Mouse (Mus musculus): ENCODE results near the gene Spta1. TPM values are rescaled to one million over a fixed set of nuclear protein-coding genes. Genes with fewer than 3 reads are reported as not detected.

Gene Spta1
- polyA plus RNA-seq, 1 experiment, result 0.91 TPM

GRCm38 (mm10) chr1:174155333-174155732 lies 17.2 kb upstream of the Spta1 start, which contains the start of gene Olfr420:
Gene Olfr420 (plus strand): TSS chr1:174155633.
- no peaks in the 10 kb centered on the region for H3K9me3 ChIP-seq (replicated peaks; ENCODE audit: control insufficient read depth, insufficient read depth, low read length, poor library complexity, severe bottlenecking)
- H3K27me3 ChIP-seq (ENCODE audit: control insufficient read depth, insufficient read depth, low read length, poor library complexity, severe bottlenecking), result no peaks in the 10 kb centered on the region
- TF ChIP-seq CTCF (IDR thresholded peaks at IDR 0.05; ENCODE audit: low read depth, low read length) (no peak), EP300 (IDR thresholded peaks at IDR 0.05; ENCODE audit: insufficient read depth, low read depth, low read length) (no peak), POLR2A (IDR thresholded peaks at IDR 0.05; ENCODE audit: insufficient read depth, low read length) (no peak)
- H3K27ac ChIP-seq (ENCODE audit: insufficient read depth, low read length), result no peak within 1 kb of the TSS
- no peaks in the 10 kb centered on the region for H3K4me1 ChIP-seq (ENCODE audit: control insufficient read depth, insufficient read depth, low read length)
- no peak within 1 kb of the TSS for H3K9ac ChIP-seq (ENCODE audit: low read depth, poor library complexity, severe bottlenecking)
- H3K4me3 ChIP-seq (ENCODE audit: low read depth, low read length), result no peak within 1 kb of the TSS
- no peaks in the 10 kb centered on the region for H3K36me3 ChIP-seq (ENCODE audit: control insufficient read depth, insufficient read depth, low read length, poor library complexity, severe bottlenecking)

GRCm38 (mm10) chr1:174157622-174158021 lies 15.0 kb upstream of the Spta1 start:
- TF ChIP-seq CTCF (IDR thresholded peaks at IDR 0.05; ENCODE audit: low read depth, low read length) (no peak), POLR2A (IDR thresholded peaks at IDR 0.05; ENCODE audit: insufficient read depth, low read length) (no peak), EP300 (IDR thresholded peaks at IDR 0.05; ENCODE audit: insufficient read depth, low read depth, low read length) (no peak)
- no peaks in the 10 kb centered on the region for H3K4me1 ChIP-seq (ENCODE audit: control insufficient read depth, insufficient read depth, low read length)
- no peaks in the 10 kb centered on the region for H3K27me3 ChIP-seq (ENCODE audit: control insufficient read depth, insufficient read depth, low read length, poor library complexity, severe bottlenecking)
- H3K9ac ChIP-seq (ENCODE audit: low read depth, poor library complexity, severe bottlenecking), result no peak overlapping the region
- H3K36me3 ChIP-seq (ENCODE audit: control insufficient read depth, insufficient read depth, low read length, poor library complexity, severe bottlenecking), result no peaks in the 10 kb centered on the region
- no peak overlapping the region for H3K27ac ChIP-seq (ENCODE audit: insufficient read depth, low read length)
- H3K4me3 ChIP-seq (ENCODE audit: low read depth, low read length), result no peak overlapping the region
- no peaks in the 10 kb centered on the region for H3K9me3 ChIP-seq (replicated peaks; ENCODE audit: control insufficient read depth, insufficient read depth, low read length, poor library complexity, severe bottlenecking)

GRCm38 (mm10) chr1:174158512-174158911 lies 14.1 kb upstream of the Spta1 start:
- no peak overlapping the region for H3K9ac ChIP-seq (ENCODE audit: low read depth, poor library complexity, severe bottlenecking)
- no peak for TF ChIP-seq CTCF (IDR thresholded peaks at IDR 0.05; ENCODE audit: low read depth, low read length)
- TF ChIP-seq POLR2A (IDR thresholded peaks at IDR 0.05; ENCODE audit: insufficient read depth, low read length), result no peak
- TF ChIP-seq EP300 (IDR thresholded peaks at IDR 0.05; ENCODE audit: insufficient read depth, low read depth, low read length), result no peak
- no peaks in the 10 kb centered on the region for H3K9me3 ChIP-seq (replicated peaks; ENCODE audit: control insufficient read depth, insufficient read depth, low read length, poor library complexity, severe bottlenecking)
- H3K4me1 ChIP-seq (ENCODE audit: control insufficient read depth, insufficient read depth, low read length), result no peaks in the 10 kb centered on the region
- H3K4me3 ChIP-seq (ENCODE audit: low read depth, low read length), result no peak overlapping the region
- H3K27me3 ChIP-seq (ENCODE audit: control insufficient read depth, insufficient read depth, low read length, poor library complexity, severe bottlenecking), result no peaks in the 10 kb centered on the region
- no peak overlapping the region for H3K27ac ChIP-seq (ENCODE audit: insufficient read depth, low read length)
- H3K36me3 ChIP-seq (ENCODE audit: control insufficient read depth, insufficient read depth, low read length, poor library complexity, severe bottlenecking), result no peaks in the 10 kb centered on the region

- H3K27me3 ChIP-seq (ENCODE audit: control insufficient read depth, insufficient read depth, low read length, poor library complexity, severe bottlenecking), result no peaks in the 10 kb centered on the region
- no peaks in the 10 kb centered on the region for H3K9me3 ChIP-seq (replicated peaks; ENCODE audit: control insufficient read depth, insufficient read depth, low read length, poor library complexity, severe bottlenecking)
- no peaks in the 10 kb centered on the region for H3K36me3 ChIP-seq (ENCODE audit: control insufficient read depth, insufficient read depth, low read length, poor library complexity, severe bottlenecking)
- H3K4me1 ChIP-seq (ENCODE audit: control insufficient read depth, insufficient read depth, low read length), result no peaks in the 10 kb centered on the region
- no peak overlapping the region for H3K9ac ChIP-seq (ENCODE audit: low read depth, poor library complexity, severe bottlenecking)
- TF ChIP-seq EP300 (IDR thresholded peaks at IDR 0.05; ENCODE audit: insufficient read depth, low read depth, low read length), result no peak
- no peak for TF ChIP-seq CTCF (IDR thresholded peaks at IDR 0.05; ENCODE audit: low read depth, low read length)
- TF ChIP-seq POLR2A (IDR thresholded peaks at IDR 0.05; ENCODE audit: insufficient read depth, low read length), result no peak
- no peak overlapping the region for H3K4me3 ChIP-seq (ENCODE audit: low read depth, low read length)
- no peak overlapping the region for H3K27ac ChIP-seq (ENCODE audit: insufficient read depth, low read length)
These were observed 13.5 kb upstream of the Spta1 start for GRCm38 (mm10) chr1:174159095-174159494.

- no peaks in the 10 kb centered on the region for H3K36me3 ChIP-seq (ENCODE audit: control insufficient read depth, insufficient read depth, low read length, poor library complexity, severe bottlenecking)
- H3K9me3 ChIP-seq (replicated peaks; ENCODE audit: control insufficient read depth, insufficient read depth, low read length, poor library complexity, severe bottlenecking), result no peaks in the 10 kb centered on the region
- TF ChIP-seq CTCF (IDR thresholded peaks at IDR 0.05; ENCODE audit: low read depth, low read length), result no peak
- no peak for TF ChIP-seq EP300 (IDR thresholded peaks at IDR 0.05; ENCODE audit: insufficient read depth, low read depth, low read length)
- no peak for TF ChIP-seq POLR2A (IDR thresholded peaks at IDR 0.05; ENCODE audit: insufficient read depth, low read length)
- H3K9ac ChIP-seq (ENCODE audit: low read depth, poor library complexity, severe bottlenecking), result no peak overlapping the region
- no peak overlapping the region for H3K4me3 ChIP-seq (ENCODE audit: low read depth, low read length)
- H3K4me1 ChIP-seq (ENCODE audit: control insufficient read depth, insufficient read depth, low read length), result peaks cover 3% of the 10 kb centered on the region
- H3K27me3 ChIP-seq (ENCODE audit: control insufficient read depth, insufficient read depth, low read length, poor library complexity, severe bottlenecking), result no peaks in the 10 kb centered on the region
- no peak overlapping the region for H3K27ac ChIP-seq (ENCODE audit: insufficient read depth, low read length)
These were observed 3.6 kb upstream of the Spta1 start for GRCm38 (mm10) chr1:174169024-174169423.

GRCm38 (mm10) chr1:174170706-174171501 lies 1.7 kb upstream of the Spta1 start:
- Histone ChIP-seq H3K27me3 (ENCODE audit: control insufficient read depth, insufficient read depth, low read length, poor library complexity, severe bottlenecking) (no peaks in the 10 kb centered on the region), H3K9me3 (replicated peaks; ENCODE audit: control insufficient read depth, insufficient read depth, low read length, poor library complexity, severe bottlenecking) (no peaks in the 10 kb centered on the region), H3K9ac (ENCODE audit: low read depth, poor library complexity, severe bottlenecking) (no peak overlapping the region), H3K4me3 (ENCODE audit: low read depth, low read length) (no peak overlapping the region), H3K36me3 (ENCODE audit: control insufficient read depth, insufficient read depth, low read length, poor library complexity, severe bottlenecking) (peaks cover 3% of the 10 kb centered on the region; the same call in 1 of the 2 replicates), H3K4me1 (ENCODE audit: control insufficient read depth, insufficient read depth, low read length) (peaks cover 3% of the 10 kb centered on the region), H3K27ac (ENCODE audit: insufficient read depth, low read length) (no peak overlapping the region)
- no peak for TF ChIP-seq POLR2A (IDR thresholded peaks at IDR 0.05; ENCODE audit: insufficient read depth, low read length)
- TF ChIP-seq EP300 (IDR thresholded peaks at IDR 0.05; ENCODE audit: insufficient read depth, low read depth, low read length), result no peak
- TF ChIP-seq CTCF (IDR thresholded peaks at IDR 0.05; ENCODE audit: low read depth, low read length), result no peak
